ENCODE assay signal across 19 mouse cellular contexts in genomic region chr4:46590810-46591209, GRCm38 (mm10). TPM values are rescaled to one million over a fixed set of nuclear protein-coding genes. Genes with fewer than 3 reads are reported as not detected.
DNase-seq lines count a peak whose midpoint lies in the region; ATAC-seq and TF ChIP-seq lines count a peak whose summit lies in the region.
"Had no signal": no experiment of that assay in that cellular context is flagged by ENCODE, and none has a peak within 500 bp of the region (broad histone marks: within the 10 kb centered on the region; RNA-seq: fewer than 3 reads in every experiment).

No protein-coding gene starts in this region.

- 0 out of 2 replicates have a peak overlapping the region, but pooled peaks have one; percentile 20 for H3K9ac ChIP-seq in liver, embryonic 11.5 days (ENCODE audit: low read depth, low read length)
- no peak overlapping the region for H3K9ac ChIP-seq in intestine, postnatal 0 days (ENCODE audit: low read depth, low read length)
- H3K9ac ChIP-seq: forebrain, postnatal 0 days; heart, embryonic 13.5 days; hindbrain, embryonic 15.5 days; limb, embryonic 15.5 days; lung, embryonic 14.5 days; neural tube, embryonic 12.5 days had no signal

- no peak overlapping the region for H3K4me3 ChIP-seq in liver, embryonic 11.5 days (ENCODE audit: low read depth, low read length)
- H3K4me3 ChIP-seq in intestine, postnatal 0 days (ENCODE audit: low read depth, low read length): no peak overlapping the region
- H3K4me3 ChIP-seq: heart, embryonic 13.5 days; hindbrain, embryonic 15.5 days; limb, embryonic 15.5 days; neural tube, embryonic 12.5 days had no signal

- no peak for TF ChIP-seq CTCF in intestine, postnatal 0 days (IDR thresholded peaks at IDR 0.05; ENCODE audit: low read depth)

- no peak overlapping the region for H3K4me2 ChIP-seq in liver, embryonic 11.5 days
- H3K4me2 ChIP-seq in intestine, postnatal 0 days (replicated peaks; ENCODE audit: low read depth): 0 out of 2 replicates have a peak overlapping the region, but pooled peaks have one; percentile 6
- H3K4me2 ChIP-seq: heart, embryonic 13.5 days; hindbrain, embryonic 15.5 days; limb, embryonic 15.5 days; lung, embryonic 14.5 days; midbrain, embryonic 11.5 days; neural tube, embryonic 12.5 days had no signal

- no peak overlapping the region for H3K27ac ChIP-seq in liver, embryonic 11.5 days (ENCODE audit: low read depth, low read length)
- H3K27ac ChIP-seq in intestine, postnatal 0 days (ENCODE audit: low read depth, low read length): peak overlapping the region; percentile 57
- H3K27ac ChIP-seq: heart, embryonic 13.5 days; hindbrain, embryonic 15.5 days; limb, embryonic 15.5 days; neural tube, embryonic 12.5 days had no signal

- no peaks in the 10 kb centered on the region for H3K9me3 ChIP-seq in liver, embryonic 11.5 days (ENCODE audit: control insufficient read depth, low read length)
- H3K9me3 ChIP-seq in intestine, postnatal 0 days (ENCODE audit: control insufficient read depth): no peaks in the 10 kb centered on the region
- H3K9me3 ChIP-seq: heart, embryonic 13.5 days; hindbrain, embryonic 15.5 days; limb, embryonic 15.5 days; neural tube, embryonic 12.5 days had no signal

- 37% methylated on average over 4 of the region's 4 CpGs for WGBS in liver, embryonic 11.5 days
- WGBS in intestine, postnatal 0 days: 33% methylated on average over 4 of the region's 4 CpGs

- no peaks in the 10 kb centered on the region for H3K36me3 ChIP-seq in liver, embryonic 11.5 days (ENCODE audit: control insufficient read depth, insufficient read depth, low read length)
- H3K36me3 ChIP-seq in intestine, postnatal 0 days (ENCODE audit: control insufficient read depth, insufficient read depth): peaks cover 6% of the 10 kb centered on the region; the same call in 1 of the 2 replicates
- H3K36me3 ChIP-seq: heart, embryonic 13.5 days; hindbrain, embryonic 15.5 days; limb, embryonic 15.5 days; neural tube, embryonic 12.5 days had no signal

- no peaks in the 10 kb centered on the region for H3K27me3 ChIP-seq in liver, embryonic 11.5 days (replicated peaks; ENCODE audit: control insufficient read depth, insufficient read depth, low read length)
- no peaks in the 10 kb centered on the region for H3K27me3 ChIP-seq in intestine, postnatal 0 days (replicated peaks; ENCODE audit: control insufficient read depth, insufficient read depth, low read length)
- H3K27me3 ChIP-seq: hindbrain, embryonic 15.5 days; limb, embryonic 15.5 days; neural tube, embryonic 12.5 days had no signal

- peaks cover 21% of the 10 kb centered on the region for H3K4me1 ChIP-seq in liver, embryonic 11.5 days (replicated peaks; ENCODE audit: control insufficient read depth, insufficient read depth, low read length)
- H3K4me1 ChIP-seq in intestine, postnatal 0 days (replicated peaks; ENCODE audit: control insufficient read depth, insufficient read depth, low read length): peaks cover 4% of the 10 kb centered on the region; the same call in 1 of the 2 replicates
- H3K4me1 ChIP-seq: hindbrain, embryonic 15.5 days; limb, embryonic 15.5 days; neural tube, embryonic 12.5 days had no signal

- no peak for DNase-seq in liver, embryonic 11.5 days (ENCODE audit: low spot score)
- DNase-seq in liver (no peak), MEL-GATA-1-ER (ENCODE audit: extremely low read depth, low read depth) (peak; percentile 57)
- peak; percentile 37 for DNase-seq in testis, postnatal 10 days (ENCODE audit: low spot score)
- DNase-seq in cerebellum, adult 9-10 months: no peak
- DNase-seq in retina, postnatal 1 day: no peak
- DNase-seq: adrenal gland, postnatal 36 days; embryo, embryonic 11 days; forebrain, postnatal 0 days; kidney, adult 2 months; lung, embryonic 14.5 days; lung, postnatal 36 days; right cerebral cortex, adult 18-20 months had no signal

- ATAC-seq in liver, embryonic 11.5 days (replicated peaks; ENCODE audit: low FRiP score): peak; percentile 55; the same call in 1 of the 2 replicates
- no peak for ATAC-seq in intestine, postnatal 0 days
- ATAC-seq: forebrain, postnatal 0 days had no signal

RNA-seq across cellular contexts. Expression of gene Coro2a, which starts 11.2 kb away (rescaled TPM):
- polyA plus RNA-seq in liver, embryonic 11.5 days (2014; fragmentation: Nextera tagmentation; extraction: Ambion mirVana): 4.8 and 5.7 TPM in 2 replicates
- 53.0 and 59.7 TPM in 2 replicates for polyA plus RNA-seq in intestine, postnatal 0 days (2015; fragmentation: Nextera tagmentation; extraction: Ambion mirVana)

RNA-seq across cellular contexts. Expression of gene Trim14, which starts 54.9 kb away (rescaled TPM):
- polyA plus RNA-seq in liver, embryonic 11.5 days (2014; fragmentation: Nextera tagmentation; extraction: Ambion mirVana): 13.9 and 15.6 TPM in 2 replicates
- polyA plus RNA-seq in intestine, postnatal 0 days (2015; fragmentation: Nextera tagmentation; extraction: Ambion mirVana): 14.1 and 15.7 TPM in 2 replicates

RNA-seq across cellular contexts. Expression of gene Tbc1d2, which starts 59.2 kb away (rescaled TPM):
- 0.58 and 0.70 TPM in 2 replicates for polyA plus RNA-seq in liver, embryonic 11.5 days (2014; fragmentation: Nextera tagmentation; extraction: Ambion mirVana)
- polyA plus RNA-seq in intestine, postnatal 0 days (2015; fragmentation: Nextera tagmentation; extraction: Ambion mirVana): 5.1 and 5.2 TPM in 2 replicates

Comparison
In these comparisons a context has a peak if more than half of its experiments do, and no peak if none do; other contexts are left out.
1. DNase-seq: peak in MEL-GATA-1-ER (single experiment) and testis, postnatal 10 days (single experiment); none in liver, embryonic 11.5 days (single experiment), liver (single experiment), cerebellum, adult 9-10 months (single experiment) and retina, postnatal 1 day (single experiment).